Mouse (Mus musculus) hindbrain, embryonic 12.5 days (tissue): Measurements from ENCODE around the gene Hoxd3. TPM values are rescaled to one million over a fixed set of nuclear protein-coding genes. Genes with fewer than 3 reads are reported as not detected.

Source experiments
- ATAC-seq: fragments of 200-750 bp; cut with Nextera tagmentation; 2 replicates; pipeline ENCODE4 v1.8.0; 2017; ENCODE audit warnings: moderate TSS enrichment; ENCODE audit not compliant: low FRiP score
- H3K27ac ChIP-seq: fragments of 300-500 bp; sonication (generic); 2 replicates; pipeline ENCODE4 v1.5.1; 2016; ENCODE audit warnings: mild to moderate bottlenecking
- H3K27me3 ChIP-seq: fragments of 300-500 bp; sonication (generic); 2 replicates; pipeline ENCODE4 v1.6.1; 2016; ENCODE audit warnings: mild to moderate bottlenecking
- H3K36me3 ChIP-seq: fragments of 300-500 bp; sonication (generic); 2 replicates; pipeline ENCODE4 v1.6.1; 2016; ENCODE audit warnings: mild to moderate bottlenecking
- H3K4me1 ChIP-seq: fragments of 300-500 bp; sonication (generic); 2 replicates; pipeline ENCODE4 v1.6.1; 2016
- H3K4me2 ChIP-seq: fragments of 300-500 bp; sonication (generic); replicated peaks from 2 replicates; pipeline ENCODE4 v1.6.1; 2016; ENCODE audit warnings: mild to moderate bottlenecking
- H3K4me3 ChIP-seq: fragments of 300-500 bp; sonication (generic); 2 replicates; pipeline ENCODE4 v1.5.1; 2016; ENCODE audit warnings: mild to moderate bottlenecking
- H3K9ac ChIP-seq: fragments of 300-500 bp; sonication (generic); 2 replicates; pipeline ENCODE4 v1.6.1; 2016; ENCODE audit warnings: mild to moderate bottlenecking, moderate library complexity
- H3K9me3 ChIP-seq: fragments of 300-500 bp; sonication (generic); replicated peaks from 2 replicates; pipeline ENCODE4 v1.6.1; 2016; ENCODE audit warnings: mild to moderate bottlenecking
- WGBS: fragments of 180-500 bp; shearing (Covaris S2); methylation state at CpG from one replicate; pipeline ENCODE4 v1.1.7; 2016; 5-methylcytosine and 5-hydroxymethylcytosine counted together
- polyA plus RNA-seq: library from polyadenylated mRNA; unstranded; fragments of >200 nt; fragmentation: Nextera tagmentation; extraction: Ambion mirVana; gene quantifications from 2 replicates; pipeline ENCODE4 v1.2.1, GENCODE M21; 2016

The Hoxd3 gene
- polyA plus RNA-seq, 1 experiment from 2014 or later, result 69.6 TPM

- Histone ChIP-seq H3K4me2 (no peak overlapping the region), H3K9me3 (no peaks in the 10 kb centered on the region), H3K4me3 (no peak overlapping the region), H3K4me1 (peaks cover 2% of the 10 kb centered on the region; the same call in 1 of the 2 replicates), H3K9ac (no peak overlapping the region), H3K27me3 (peaks cover 100% of the 10 kb centered on the region), H3K36me3 (no peaks in the 10 kb centered on the region), H3K27ac (no peak overlapping the region)
- 11% methylated on average over 2 of the region's 2 CpGs for WGBS
- ATAC-seq, result no peak
Observed at GRCm38 (mm10) chr2:74720384-74720783, 8.7 kb downstream of the Hoxd3 start.

GRCm38 (mm10) chr2:74720955-74721491 is 9.3 kb downstream of the Hoxd3 start:
- no peak overlapping the region for H3K4me3 ChIP-seq
- H3K27ac ChIP-seq, result no peak overlapping the region
- no peak for ATAC-seq
- H3K9me3 ChIP-seq, result no peaks in the 10 kb centered on the region
- H3K4me1 ChIP-seq, result no peaks in the 10 kb centered on the region
- 7% methylated on average over 5 of the region's 5 CpGs for WGBS
- no peaks in the 10 kb centered on the region for H3K36me3 ChIP-seq
- no peak overlapping the region for H3K9ac ChIP-seq
- H3K4me2 ChIP-seq, result no peak overlapping the region
- peaks cover 100% of the 10 kb centered on the region for H3K27me3 ChIP-seq

- Histone ChIP-seq H3K4me3 (no peak overlapping the region), H3K4me1 (no peaks in the 10 kb centered on the region), H3K27me3 (peaks cover 100% of the 10 kb centered on the region), H3K36me3 (no peaks in the 10 kb centered on the region), H3K9me3 (no peaks in the 10 kb centered on the region), H3K9ac (no peak overlapping the region), H3K4me2 (peak overlapping the region; percentile 49; the same call in 1 of the 2 replicates), H3K27ac (no peak overlapping the region)
- no peak for ATAC-seq
- 3% methylated on average over 6 of the region's 6 CpGs for WGBS
Observed at GRCm38 (mm10) chr2:74721882-74722281, 10.2 kb downstream of the Hoxd3 start.

- H3K4me1 ChIP-seq, result no peaks in the 10 kb centered on the region
- H3K27me3 ChIP-seq, result peaks cover 100% of the 10 kb centered on the region
- H3K9ac ChIP-seq, result 0 out of 2 replicates have a peak overlapping the region, but pooled peaks have one; percentile 2
- H3K27ac ChIP-seq, result no peak overlapping the region
- ATAC-seq, result no peak
- no peaks in the 10 kb centered on the region for H3K36me3 ChIP-seq
- peak overlapping the region; percentile 16 for H3K4me3 ChIP-seq
- H3K4me2 ChIP-seq, result peak overlapping the region; percentile 49
- 4% methylated on average over 8 of the region's 8 CpGs for WGBS
- no peaks in the 10 kb centered on the region for H3K9me3 ChIP-seq
Observed at GRCm38 (mm10) chr2:74722949-74723348, 11.2 kb downstream of the Hoxd3 start.

GRCm38 (mm10) chr2:74724244-74725015 is 12.7 kb downstream of the Hoxd3 start:
- no peaks in the 10 kb centered on the region for H3K4me1 ChIP-seq
- H3K9ac ChIP-seq, result peak overlapping the region; percentile 53
- no peaks in the 10 kb centered on the region for H3K9me3 ChIP-seq
- peak overlapping the region; percentile 16 for H3K4me3 ChIP-seq
- peaks cover 99% of the 10 kb centered on the region for H3K27me3 ChIP-seq
- ATAC-seq, result no peak
- H3K27ac ChIP-seq, result peak overlapping the region; percentile 52
- 9% methylated on average over 7 of the region's 7 CpGs for WGBS
- H3K4me2 ChIP-seq, result peak overlapping the region; percentile 49
- H3K36me3 ChIP-seq, result no peaks in the 10 kb centered on the region

- no peaks in the 10 kb centered on the region for H3K9me3 ChIP-seq
- H3K27ac ChIP-seq, result peak overlapping the region; percentile 85; the same call in 1 of the 2 replicates
- H3K4me2 ChIP-seq, result peak overlapping the region; percentile 49
- peak overlapping the region; percentile 53 for H3K9ac ChIP-seq
- peak overlapping the region; percentile 49 for H3K4me3 ChIP-seq
- H3K36me3 ChIP-seq, result no peaks in the 10 kb centered on the region
- no peak for ATAC-seq
- no peaks in the 10 kb centered on the region for H3K4me1 ChIP-seq
- peaks cover 97% of the 10 kb centered on the region for H3K27me3 ChIP-seq
- 2% methylated on average over 17 of the region's 17 CpGs for WGBS
Observed at GRCm38 (mm10) chr2:74725171-74725570, 13.4 kb downstream of the Hoxd3 start.

- Histone ChIP-seq H3K27me3 (peaks cover 96% of the 10 kb centered on the region), H3K36me3 (no peaks in the 10 kb centered on the region), H3K9me3 (no peaks in the 10 kb centered on the region), H3K27ac (peak within 1 kb of the TSS; percentile 85), H3K4me2 (peak within 1 kb of the TSS; percentile 49), H3K4me1 (no peaks in the 10 kb centered on the region), H3K9ac (peak within 1 kb of the TSS; percentile 73), H3K4me3 (peak within 1 kb of the TSS; percentile 49)
- WGBS, result 5% methylated on average over 5 of the region's 5 CpGs
- no peak; the same call in 1 of the 2 replicates for ATAC-seq
Observed at GRCm38 (mm10) chr2:74726551-74726950, 14.8 kb downstream of the Hoxd3 start, which contains the start of gene Gm28230. Gene Gm28230, plus strand, starts transcription at chr2:74726728.

- Histone ChIP-seq H3K27ac (peak overlapping the region; percentile 85), H3K4me1 (no peaks in the 10 kb centered on the region), H3K9me3 (no peaks in the 10 kb centered on the region), H3K27me3 (peaks cover 95% of the 10 kb centered on the region), H3K9ac (peak overlapping the region; percentile 73), H3K4me2 (peak overlapping the region; percentile 49), H3K36me3 (no peaks in the 10 kb centered on the region), H3K4me3 (peak overlapping the region; percentile 49)
- ATAC-seq, result peak; percentile 62; the same call in 1 of the 2 replicates
- under 1% methylated on average over 42 of the region's 43 CpGs for WGBS
Observed at GRCm38 (mm10) chr2:74726973-74727639, 15.4 kb downstream of the Hoxd3 start.

GRCm38 (mm10) chr2:74727640-74728302 is 16.0 kb downstream of the Hoxd3 start:
- peak overlapping the region; percentile 73 for H3K9ac ChIP-seq
- H3K27ac ChIP-seq, result peak overlapping the region; percentile 81
- H3K9me3 ChIP-seq, result no peaks in the 10 kb centered on the region
- H3K27me3 ChIP-seq, result peaks cover 95% of the 10 kb centered on the region
- no peaks in the 10 kb centered on the region for H3K4me1 ChIP-seq
- peak overlapping the region; percentile 49 for H3K4me3 ChIP-seq
- H3K4me2 ChIP-seq, result peak overlapping the region; percentile 49
- no peaks in the 10 kb centered on the region for H3K36me3 ChIP-seq
- under 1% methylated on average over 24 of the region's 25 CpGs for WGBS
- 0 out of 2 replicates have a peak, but pooled peaks have one; percentile 19 for ATAC-seq

GRCm38 (mm10) chr2:74728303-74728680 is 16.6 kb downstream of the Hoxd3 start:
- peak overlapping the region; percentile 73 for H3K9ac ChIP-seq
- H3K4me2 ChIP-seq, result peak overlapping the region; percentile 49
- peak overlapping the region; percentile 81 for H3K27ac ChIP-seq
- H3K27me3 ChIP-seq, result peaks cover 95% of the 10 kb centered on the region
- WGBS, result 2% methylated on average over 13 of the region's 13 CpGs
- H3K4me3 ChIP-seq, result peak overlapping the region; percentile 49
- no peak for ATAC-seq
- no peaks in the 10 kb centered on the region for H3K36me3 ChIP-seq
- no peaks in the 10 kb centered on the region for H3K4me1 ChIP-seq
- H3K9me3 ChIP-seq, result no peaks in the 10 kb centered on the region

- H3K9ac ChIP-seq, result peak overlapping the region; percentile 51; the same call in 1 of the 2 replicates
- H3K27ac ChIP-seq, result peak overlapping the region; percentile 97
- H3K36me3 ChIP-seq, result no peaks in the 10 kb centered on the region
- WGBS, result 2% methylated on average over 8 of the region's 8 CpGs
- peaks cover 91% of the 10 kb centered on the region for H3K27me3 ChIP-seq
- peak overlapping the region; percentile 44 for H3K4me3 ChIP-seq
- peak overlapping the region; percentile 49 for H3K4me2 ChIP-seq
- no peaks in the 10 kb centered on the region for H3K4me1 ChIP-seq
- H3K9me3 ChIP-seq, result no peaks in the 10 kb centered on the region
- ATAC-seq, result no peak
Observed at GRCm38 (mm10) chr2:74730331-74730730, 18.6 kb downstream of the Hoxd3 start.

- Histone ChIP-seq H3K27me3 (peaks cover 91% of the 10 kb centered on the region), H3K4me3 (peak overlapping the region; percentile 44), H3K9ac (peak overlapping the region; percentile 51), H3K4me1 (no peaks in the 10 kb centered on the region), H3K27ac (peak overlapping the region; percentile 97), H3K9me3 (no peaks in the 10 kb centered on the region), H3K36me3 (no peaks in the 10 kb centered on the region), H3K4me2 (peak overlapping the region; percentile 49)
- ATAC-seq, result no peak
Observed at GRCm38 (mm10) chr2:74731055-74731454, 19.3 kb downstream of the Hoxd3 start.
